Mouse (Mus musculus): Measurements from ENCODE around the gene Rai1. TPM values are rescaled to one million over a fixed set of nuclear protein-coding genes. Genes with fewer than 3 reads are reported as not detected.

The Rai1 gene
- total RNA-seq, 2 experiments from 2014 or later: 24.2 to 24.5 TPM

- intact Hi-C loops (cut with DNase I): no loop called here
- no peak for DNase-seq
Observed at GRCm38 (mm10) chr11:60159955-60160354, 55.1 kb downstream of the Rai1 start.

DNA sequence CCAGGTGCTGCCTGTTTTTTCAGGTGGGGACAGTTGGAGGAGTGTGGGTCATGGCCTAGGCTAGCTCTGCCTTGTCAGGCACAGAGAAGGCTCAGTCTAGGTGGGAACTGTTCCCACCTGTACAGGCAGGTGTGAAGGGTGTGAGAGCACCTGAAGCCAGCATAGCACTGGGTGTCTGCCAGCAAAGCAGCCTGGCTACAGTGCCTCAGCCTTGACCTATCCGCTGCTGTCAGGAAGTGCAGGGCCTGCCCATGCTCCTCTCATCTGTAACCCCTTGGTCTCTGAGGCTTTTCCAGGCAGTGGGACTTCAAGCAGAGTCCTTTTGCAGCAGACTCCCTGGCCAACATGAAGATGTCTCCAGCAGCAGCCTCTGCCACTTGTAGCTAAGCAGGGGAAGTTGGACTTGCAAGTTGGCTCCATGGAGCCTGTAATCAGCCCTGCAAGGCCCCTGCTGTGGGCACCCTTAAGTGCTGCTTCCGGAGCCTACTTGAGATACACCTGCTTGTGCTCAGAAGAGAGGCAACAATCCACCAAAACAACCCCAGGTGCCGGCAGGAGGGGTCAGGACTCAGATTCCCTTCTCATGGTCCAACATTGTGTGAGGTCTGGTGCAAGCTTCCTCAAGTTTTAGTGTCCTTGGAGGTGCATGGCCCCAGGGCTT lies 55.8 kb downstream of the Rai1 start:
- intact Hi-C loops (cut with DNase I): no loop called here
- no peak for DNase-seq

- no peak for DNase-seq
- intact Hi-C loops (cut with DNase I): no loop called here
Observed at GRCm38 (mm10) chr11:60161146-60161874, 56.5 kb downstream of the Rai1 start.

GRCm38 (mm10) chr11:60162547-60162946 lies 57.7 kb downstream of the Rai1 start:
- intact Hi-C loops (cut with DNase I): no loop called here
- no peak for DNase-seq

- DNase-seq: no peak
- intact Hi-C loops (cut with DNase I): no loop called here
Observed at GRCm38 (mm10) chr11:60163362-60163761, 58.5 kb downstream of the Rai1 start.

DNA sequence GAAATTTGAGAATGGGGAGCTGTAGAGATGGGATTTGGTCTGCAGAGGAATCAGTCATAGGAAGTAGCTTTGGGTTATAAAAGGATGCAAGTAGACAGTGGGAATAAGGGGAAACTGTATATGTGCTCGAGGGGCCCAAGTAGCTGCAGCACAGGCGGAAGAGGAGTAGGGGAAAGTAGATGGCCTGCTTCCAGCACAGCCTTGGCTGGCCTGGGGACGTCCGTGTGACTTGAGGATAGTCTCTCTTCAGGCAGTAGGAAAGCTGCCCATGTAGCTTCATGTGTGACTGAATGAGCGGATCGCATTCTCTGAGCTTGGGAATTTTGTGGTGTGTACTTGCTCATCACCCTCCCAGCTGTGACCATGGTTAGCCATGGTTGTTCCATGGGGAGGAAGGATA lies 59.6 kb downstream of the Rai1 start:
- no peak for DNase-seq
- intact Hi-C loops (cut with DNase I): no loop called here

DNA sequence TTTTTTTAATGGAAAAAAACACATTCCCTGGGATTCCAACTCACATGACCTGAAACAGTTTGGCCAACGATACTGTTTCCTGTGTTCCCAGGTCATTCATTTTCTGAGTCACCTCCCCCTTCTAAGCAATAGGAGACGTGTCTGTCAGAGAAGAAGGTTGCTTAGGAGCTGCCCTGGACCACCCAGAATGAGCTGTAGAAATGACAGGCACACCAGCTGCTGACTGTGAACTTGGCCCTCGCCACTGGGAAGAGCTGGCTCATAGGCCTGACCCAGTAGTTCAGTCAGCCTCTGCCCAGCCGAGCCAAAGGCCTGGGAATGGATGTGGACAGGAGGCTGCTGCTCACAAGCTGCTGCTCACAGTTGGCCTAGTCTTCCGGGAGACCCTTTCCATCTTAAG lies 60.3 kb downstream of the Rai1 start:
- intact Hi-C loops (cut with DNase I): no loop called here
- DNase-seq: no peak

GRCm38 (mm10) chr11:60168780-60169179 lies 64.0 kb downstream of the Rai1 start:
- intact Hi-C loops (cut with DNase I): no loop called here
- no peak for DNase-seq

- intact Hi-C loops (cut with DNase I): loop anchor here (5.0 kb wide), 1 partner anchor 35 kb away; no protein-coding TSS in a partner anchor
- DNase-seq: peak in 1 of 2 experiments; percentile 42
Observed at GRCm38 (mm10) chr11:60172074-60172473, 67.3 kb downstream of the Rai1 start.

DNA sequence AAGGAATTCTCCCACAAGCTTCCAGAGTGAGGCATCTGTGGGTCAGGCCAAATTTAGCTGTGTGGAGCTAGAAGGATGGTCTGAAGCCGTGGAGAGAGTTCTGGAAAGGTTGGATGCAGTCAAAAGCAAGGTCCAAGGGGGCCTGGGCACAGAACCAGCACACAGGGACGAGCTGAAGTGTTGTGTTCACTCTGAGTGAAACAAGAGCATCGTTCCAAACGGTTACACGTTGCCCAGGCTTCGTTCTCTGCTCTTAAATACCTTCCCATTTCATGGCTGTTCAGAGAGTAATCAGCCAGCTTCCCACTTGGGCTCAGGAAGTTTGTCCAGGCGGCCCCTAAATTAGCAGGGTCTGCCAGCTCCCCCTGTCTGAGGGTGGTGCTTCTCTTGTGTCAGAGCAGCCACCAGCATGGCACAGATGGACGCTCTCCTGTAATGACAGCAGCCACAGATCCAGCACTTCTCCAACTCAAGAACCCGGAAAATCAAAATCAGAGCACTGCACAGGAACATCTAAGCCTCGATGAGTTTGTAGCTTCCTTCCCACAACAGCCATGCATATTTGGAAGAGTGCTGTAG lies 68.9 kb downstream of the Rai1 start:
- DNase-seq: no peak
- intact Hi-C loops (cut with DNase I): loop anchor here (5.0 kb wide), 1 partner anchor 36 kb away; no protein-coding TSS in a partner anchor

GRCm38 (mm10) chr11:60175371-60176181 lies 70.8 kb downstream of the Rai1 start:
- peak; percentile 66 to 75 for DNase-seq
- intact Hi-C loops (cut with DNase I): no loop called here

GRCm38 (mm10) chr11:60176182-60176974 lies 71.6 kb downstream of the Rai1 start:
- intact Hi-C loops (cut with DNase I): no loop called here
- peak; percentile 68 to 81 for DNase-seq

GRCm38 (mm10) chr11:60176975-60177657 lies 72.3 kb downstream of the Rai1 start:
- no peak for DNase-seq
- intact Hi-C loops (cut with DNase I): no loop called here

DNA sequence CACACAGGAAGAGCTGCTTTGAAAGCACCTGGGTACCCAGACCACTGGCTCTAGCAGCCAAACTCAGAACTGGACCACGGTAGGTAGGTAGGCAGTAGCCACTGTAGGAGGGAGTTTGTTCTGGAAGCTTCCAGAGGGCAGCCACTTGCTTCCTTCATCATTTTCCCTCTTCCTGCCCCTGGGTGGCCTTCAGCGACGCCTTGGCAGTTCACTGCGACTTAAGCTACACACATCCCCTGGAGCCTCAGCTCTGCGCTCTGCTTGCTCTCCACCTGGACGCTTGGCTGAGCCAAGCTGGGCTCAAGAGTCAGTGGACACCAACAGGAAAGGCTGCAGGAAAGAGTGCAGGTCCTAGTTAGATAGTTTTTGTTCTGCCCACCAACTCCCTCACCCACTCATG lies 73.2 kb downstream of the Rai1 start:
- DNase-seq: no peak
- intact Hi-C loops (cut with DNase I): no loop called here

- DNase-seq: no peak
- intact Hi-C loops (cut with DNase I): no loop called here
Observed at GRCm38 (mm10) chr11:60178506-60178905, 73.7 kb downstream of the Rai1 start.

GRCm38 (mm10) chr11:60182116-60182670 lies 77.4 kb downstream of the Rai1 start:
- intact Hi-C loops (cut with DNase I): loop anchor here (2.0 kb wide), 1 partner anchor 77 kb away; the partner anchor contains the start of gene Rai1
- DNase-seq: no peak

DNA sequence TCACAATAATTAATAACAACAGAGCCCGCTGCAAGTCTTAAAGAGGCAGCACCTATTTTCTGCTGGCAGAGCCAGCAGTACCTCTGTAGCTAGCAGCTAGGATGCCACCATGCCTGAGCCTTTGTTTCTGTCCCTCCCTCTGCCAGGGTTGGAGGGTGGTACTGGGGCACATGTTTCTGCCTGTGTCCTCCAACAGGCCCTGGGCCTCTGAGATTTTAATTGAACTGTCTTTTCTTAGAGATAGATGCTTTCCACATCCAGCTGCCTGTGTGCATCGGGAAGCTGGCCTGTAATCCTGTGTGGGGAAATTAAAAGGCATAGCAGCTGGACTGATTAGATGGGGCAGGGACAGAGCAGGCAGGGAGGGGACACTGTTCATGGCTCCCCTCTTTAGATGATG lies 77.9 kb downstream of the Rai1 start:
- intact Hi-C loops (cut with DNase I): loop anchor here (2.0 kb wide), 1 partner anchor 78 kb away; the partner anchor contains the start of gene Rai1
- no peak for DNase-seq

DNA sequence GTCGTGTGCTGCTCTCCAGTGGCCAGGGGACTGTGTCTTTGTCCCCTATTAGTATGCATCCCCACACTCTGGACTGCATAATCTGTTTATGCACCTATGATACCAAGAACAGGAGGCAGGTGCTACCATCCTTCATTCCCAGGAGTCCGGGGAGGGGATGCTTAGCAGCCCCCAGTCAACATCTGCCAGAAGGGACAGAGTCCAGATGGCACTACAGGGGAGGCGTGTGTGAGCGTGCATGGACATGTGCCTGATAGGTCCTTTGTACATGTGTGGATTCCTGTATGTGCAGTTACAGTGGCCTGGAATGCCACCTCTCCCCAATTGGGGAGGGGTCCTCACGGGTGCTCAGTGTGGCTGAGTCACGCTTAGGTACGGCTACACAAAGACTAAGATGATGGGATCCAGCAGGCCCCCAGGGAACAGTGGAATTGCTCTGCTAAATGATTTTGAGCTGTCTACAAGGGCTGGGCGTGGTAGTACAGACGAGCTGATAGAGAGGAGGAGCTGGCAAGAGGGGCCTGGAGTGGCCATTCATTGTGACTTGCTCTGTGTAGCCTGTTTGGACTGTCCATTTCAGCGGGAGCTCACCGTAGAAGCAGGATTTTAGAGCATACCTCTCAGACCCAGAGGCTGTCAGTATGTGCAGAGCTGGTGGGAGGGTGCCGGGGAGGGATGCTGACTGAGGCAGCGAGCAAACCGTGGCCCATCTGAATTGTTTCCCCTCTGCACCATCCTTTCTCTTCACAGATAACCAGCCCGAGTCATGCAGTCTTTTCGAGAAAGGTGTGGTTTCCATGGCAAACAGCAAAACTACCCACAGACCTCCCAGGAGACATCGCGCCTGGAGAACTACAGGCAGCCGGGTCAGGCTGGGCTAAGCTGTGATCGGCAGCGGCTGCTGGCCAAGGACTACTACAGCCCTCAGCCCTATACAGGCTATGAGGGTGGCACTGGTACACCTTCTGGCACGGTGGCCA lies 79.8 kb downstream of the Rai1 start:
- intact Hi-C loops (cut with DNase I): no loop called here
- no peak for DNase-seq

Measured in heart, postnatal 36 days (tissue).